Mouse (Mus musculus): ENCODE measurements around the gene Defa2. TPM values are rescaled to one million over a fixed set of nuclear protein-coding genes. Genes with fewer than 3 reads are reported as not detected.
"Not testable (repeated sequence)": the region's sequence is repeated elsewhere in the genome, so short reads cannot be mapped to it uniquely, and the experiment has no call there.

Gene Defa2
- polyA plus RNA-seq (2015; fragmentation: Nextera tagmentation; extraction: Ambion mirVana) = not detected in 2 replicates

- H3K4me2 ChIP-seq (ENCODE audit: low read length); H3K9me3 ChIP-seq (ENCODE audit: control insufficient read depth, low read length); H3K27ac ChIP-seq (ENCODE audit: low read length); H3K4me1 ChIP-seq (replicated peaks; ENCODE audit: control insufficient read depth, insufficient read depth, low read length); H3K27me3 ChIP-seq (replicated peaks; ENCODE audit: control insufficient read depth, insufficient read depth, low read length); H3K9ac ChIP-seq (replicated peaks; ENCODE audit: low read depth, low read length); H3K4me3 ChIP-seq (replicated peaks; ENCODE audit: low read length); H3K36me3 ChIP-seq (ENCODE audit: control insufficient read depth, insufficient read depth); ATAC-seq: not testable (repeated sequence)
- WGBS = no CpG with 5 or more reads among the region's 2 CpGs
Observed at GRCm38 (mm10) chr8:21378215-21378614, at the start of gene Defa2. TSS of gene Defa2 (plus strand) at chr8:21378515.

- not testable (repeated sequence) for H3K9ac ChIP-seq (replicated peaks; ENCODE audit: low read depth, low read length); ATAC-seq; H3K4me1 ChIP-seq (replicated peaks; ENCODE audit: control insufficient read depth, insufficient read depth, low read length); H3K27ac ChIP-seq (ENCODE audit: low read length); H3K36me3 ChIP-seq (ENCODE audit: control insufficient read depth, insufficient read depth); H3K27me3 ChIP-seq (replicated peaks; ENCODE audit: control insufficient read depth, insufficient read depth, low read length); H3K4me2 ChIP-seq (ENCODE audit: low read length); H3K4me3 ChIP-seq (replicated peaks; ENCODE audit: low read length); H3K9me3 ChIP-seq (ENCODE audit: control insufficient read depth, low read length)
- WGBS = no CpG with 5 or more reads among the region's 2 CpGs
Observed at GRCm38 (mm10) chr8:21391511-21391910, 13.2 kb downstream of the Defa2 start, which contains the start of gene Defa33. TSS of gene Defa33 (plus strand) at chr8:21391811.

DNA sequence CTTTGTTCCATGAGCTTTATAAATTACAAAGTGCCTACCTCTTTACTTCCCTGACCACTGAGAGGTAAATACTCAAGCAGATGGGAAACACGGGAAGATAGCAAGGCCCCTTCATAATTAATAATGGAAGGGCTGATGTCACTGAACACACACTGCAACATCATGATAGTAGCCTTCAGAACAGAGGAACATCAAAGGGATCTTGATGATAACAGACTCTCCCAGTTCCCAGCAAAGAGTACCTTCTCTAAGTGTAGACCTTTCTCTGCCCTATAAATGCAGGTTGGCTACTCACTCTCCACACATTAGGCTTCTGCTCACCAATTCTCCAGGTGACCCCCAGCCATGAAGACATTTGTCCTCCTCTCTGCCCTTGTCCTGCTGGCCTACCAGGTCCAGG is 48.8 kb downstream of the Defa2 start, which contains the start of gene Defa36:
Defa36 (plus strand) TSS at position 301 of the 400 bp plus-strand sequence.
- not testable (repeated sequence) for H3K4me1 ChIP-seq (replicated peaks; ENCODE audit: control insufficient read depth, insufficient read depth, low read length); H3K9me3 ChIP-seq (ENCODE audit: control insufficient read depth, low read length); H3K27me3 ChIP-seq (replicated peaks; ENCODE audit: control insufficient read depth, insufficient read depth, low read length); H3K4me3 ChIP-seq (replicated peaks; ENCODE audit: low read length); H3K9ac ChIP-seq (replicated peaks; ENCODE audit: low read depth, low read length); H3K27ac ChIP-seq (ENCODE audit: low read length); H3K36me3 ChIP-seq (ENCODE audit: control insufficient read depth, insufficient read depth); H3K4me2 ChIP-seq (ENCODE audit: low read length); ATAC-seq
- no CpG with 5 or more reads among the region's 1 CpGs for WGBS

Other genes starting within 250 kb of the Defa2 start
- gene Defa30, start 243.9 kb upstream of the Defa2 start, polyA plus RNA-seq (2015; fragmentation: Nextera tagmentation; extraction: Ambion mirVana) = not detected in 2 replicates
- not detected in 2 replicates for gene Defa22, start 216.2 kb upstream of the Defa2 start, polyA plus RNA-seq (2015; fragmentation: Nextera tagmentation; extraction: Ambion mirVana)
- not detected in 2 replicates for gene Defa31, start 186.9 kb upstream of the Defa2 start, polyA plus RNA-seq (2015; fragmentation: Nextera tagmentation; extraction: Ambion mirVana)
- gene Gm15293, start 177.0 kb upstream of the Defa2 start, polyA plus RNA-seq (2015; fragmentation: Nextera tagmentation; extraction: Ambion mirVana) = not detected in 2 replicates
- not detected in 2 replicates for gene Gm15292, start 128.8 kb upstream of the Defa2 start, polyA plus RNA-seq (2015; fragmentation: Nextera tagmentation; extraction: Ambion mirVana)
- gene Defa27, start 63.0 kb upstream of the Defa2 start, polyA plus RNA-seq (2015; fragmentation: Nextera tagmentation; extraction: Ambion mirVana) = not detected in 2 replicates
- gene Defa29, start 51.5 kb upstream of the Defa2 start, polyA plus RNA-seq (2015; fragmentation: Nextera tagmentation; extraction: Ambion mirVana) = not detected in 2 replicates
- gene Defa33, start 13.3 kb downstream of the Defa2 start, polyA plus RNA-seq (2015; fragmentation: Nextera tagmentation; extraction: Ambion mirVana) = not detected in 2 replicates
- not detected in 2 replicates for gene Defa36, start 48.9 kb downstream of the Defa2 start, polyA plus RNA-seq (2015; fragmentation: Nextera tagmentation; extraction: Ambion mirVana)
- not detected in 2 replicates for gene Gm7849, start 78.0 kb downstream of the Defa2 start, polyA plus RNA-seq (2015; fragmentation: Nextera tagmentation; extraction: Ambion mirVana)
- gene Defa20, start 130.7 kb downstream of the Defa2 start, polyA plus RNA-seq (2015; fragmentation: Nextera tagmentation; extraction: Ambion mirVana) = not detected in 2 replicates
- not detected in 2 replicates for gene Defa32, start 150.5 kb downstream of the Defa2 start, polyA plus RNA-seq (2015; fragmentation: Nextera tagmentation; extraction: Ambion mirVana)
- not detected in 2 replicates for gene Defa37, start 186.9 kb downstream of the Defa2 start, polyA plus RNA-seq (2015; fragmentation: Nextera tagmentation; extraction: Ambion mirVana)
- gene Defa28, start 204.5 kb downstream of the Defa2 start, polyA plus RNA-seq (2015; fragmentation: Nextera tagmentation; extraction: Ambion mirVana) = not detected in 2 replicates
- not detected in 2 replicates for gene Gm7861, start 216.0 kb downstream of the Defa2 start, polyA plus RNA-seq (2015; fragmentation: Nextera tagmentation; extraction: Ambion mirVana)
- gene Defa26, start 239.7 kb downstream of the Defa2 start, polyA plus RNA-seq (2015; fragmentation: Nextera tagmentation; extraction: Ambion mirVana) = not detected in 2 replicates